Mouse (Mus musculus) B cell, adult 2 months (primary cell): ENCODE data around the gene Zfp985.
"Not testable (repeated sequence)": the region's sequence is repeated elsewhere in the genome, so short reads cannot be mapped to it uniquely, and the experiment has no call there.

Experiments
- DNase-seq, 2 experiments: peaks; one replicate each; pipeline ENCODE4 v3.0.0; 2022

The Zfp985 gene

DNA sequence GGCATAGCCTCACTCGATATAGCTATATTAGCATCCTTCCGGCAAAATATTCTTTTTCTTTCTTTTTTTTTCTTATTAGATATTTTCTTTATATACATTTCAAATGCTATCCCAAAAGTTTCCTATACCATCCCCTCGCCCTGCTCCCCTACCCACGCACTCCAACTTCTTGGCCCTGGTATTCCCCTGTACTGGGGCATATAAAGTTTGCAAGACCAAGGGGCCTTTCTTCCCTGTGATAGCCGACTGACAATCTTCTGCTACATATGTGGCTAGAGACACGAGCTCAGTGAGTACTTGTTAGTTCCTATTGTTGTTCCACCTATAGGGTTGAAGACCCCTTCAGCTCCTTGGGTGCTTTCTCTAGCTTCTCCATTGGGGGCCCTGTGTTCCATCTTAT lies 53.4 kb downstream of the Zfp985 start:
- not testable (repeated sequence) for DNase-seq

DNA sequence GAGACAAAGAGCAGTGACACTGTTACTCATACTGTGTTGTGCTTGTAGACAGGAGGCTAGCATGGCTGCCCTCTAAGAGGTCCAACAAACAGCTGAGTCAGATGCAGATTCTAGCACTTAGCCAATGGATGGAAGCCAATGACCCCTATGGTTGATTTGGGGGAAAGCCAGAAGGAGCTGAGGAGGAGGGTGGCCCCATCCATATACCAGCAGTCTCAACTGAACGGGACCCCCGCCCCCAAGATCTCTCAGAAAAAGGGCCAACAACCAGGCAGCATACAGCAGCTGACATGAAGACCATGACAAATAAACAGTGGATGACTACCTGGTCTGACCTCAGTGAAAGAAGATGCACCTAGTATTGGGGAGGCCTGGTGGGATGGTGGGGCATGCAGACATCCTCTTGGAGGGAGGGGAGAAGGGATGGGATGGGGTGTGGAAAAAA lies 80.8 kb downstream of the Zfp985 start:
- not testable (repeated sequence) for DNase-seq
